Mouse (Mus musculus) lung, postnatal 0 days (tissue): Measurements from ENCODE around the gene Fyn.

ENCODE experiments used
- CTCF ChIP-seq: IDR thresholded peaks from 2 replicates; pipeline ENCODE4 v1.5.1; 2016; ENCODE audit warnings: antibody characterized with exemption, mild to moderate bottlenecking
- EP300 ChIP-seq: IDR thresholded peaks from 2 replicates; pipeline ENCODE4 v1.6.1; 2016; ENCODE audit warnings: antibody characterized with exemption, mild to moderate bottlenecking, control low read depth

DNA sequence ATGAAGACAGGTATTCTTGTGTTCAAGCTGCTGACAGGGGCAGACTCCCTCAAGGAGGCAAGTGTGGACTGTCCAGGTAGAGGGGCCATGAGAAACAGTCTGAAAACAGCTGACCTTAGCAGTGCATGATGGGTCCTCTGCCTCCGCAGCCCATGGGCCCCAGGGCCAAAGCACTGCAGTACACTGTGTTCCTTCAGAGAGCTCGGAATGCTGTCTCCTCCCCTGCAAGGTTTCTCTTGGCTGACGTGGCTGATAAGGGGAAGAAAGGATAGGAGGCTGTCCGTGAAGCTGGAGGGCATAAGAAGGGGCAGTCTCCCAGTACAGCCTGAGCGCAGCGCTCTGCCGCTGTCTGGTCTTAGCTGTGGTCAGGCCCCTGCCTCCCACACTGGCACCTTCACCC is 189.2 kb downstream of the Fyn start:
- no peak for TF ChIP-seq CTCF
- peak; percentile 93 for TF ChIP-seq EP300
